Mouse (Mus musculus) G1E (cell line): Measurements from ENCODE around the gene Creg2.

Experiments
- CTCF ChIP-seq: IDR thresholded peaks from 2 replicates; pipeline ENCODE4 v1.5.1; 2012; ENCODE audit warnings: low read depth, low read length, inconsistent platforms, mixed read lengths
- GATA1 ChIP-seq: IDR thresholded peaks from 2 replicates; pipeline ENCODE4 v1.6.1; 2012; ENCODE audit warnings: borderline replicate concordance, low read length, inconsistent platforms, mixed read lengths
- POLR2AphosphoS5 ChIP-seq: IDR thresholded peaks from 2 replicates; pipeline ENCODE4 v1.6.1; 2012; ENCODE audit warnings: low read depth, low read length, inconsistent platforms; ENCODE audit not compliant: insufficient replicate concordance
- TAL1 ChIP-seq: conservative IDR thresholded peaks from 2 replicates; pipeline ENCODE4 v1.6.1; 2012; ENCODE audit warnings: low read depth, low read length, inconsistent platforms, mixed read lengths

DNA sequence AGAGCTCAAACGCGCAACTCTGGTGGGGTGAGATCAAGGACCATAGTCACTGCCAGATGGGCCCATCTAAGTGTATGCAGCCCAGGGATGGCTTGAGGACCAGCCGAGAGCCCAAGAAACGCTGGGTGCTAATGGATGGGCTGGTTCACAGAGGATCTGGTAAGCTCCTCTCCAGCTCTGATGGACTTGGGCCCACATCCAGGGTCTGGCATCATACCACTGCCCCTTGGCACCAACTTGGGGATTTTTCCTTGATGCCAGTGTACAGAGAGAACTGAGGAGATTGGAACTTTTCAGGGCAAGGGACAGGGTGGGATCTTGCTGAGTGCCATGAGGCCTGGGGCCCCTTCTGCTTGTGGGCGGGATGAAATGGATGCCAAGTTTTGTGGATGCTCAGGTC is 30.4 kb upstream of the Creg2 start:
- no peak for TF ChIP-seq CTCF
- no peak for TF ChIP-seq TAL1
- no peak for TF ChIP-seq POLR2AphosphoS5
- no peak for TF ChIP-seq GATA1
